Mouse (Mus musculus) liver, adult 10 weeks (tissue): Measurements from ENCODE around the gene Snapc4. TPM values are rescaled to one million over a fixed set of nuclear protein-coding genes. Genes with fewer than 3 reads are reported as not detected.

ENCODE experiments used
- polyA plus RNA-seq: library from polyadenylated mRNA; stranded (reverse); fragments of 350-450 nt; fragmentation: Illumina TruSeq; extraction: RNeasy Lipid Tissue Mini Kit (QIAGEN cat#74804); gene quantifications from one replicate; pipeline ENCODE4 v1.2.3, GENCODE M21; 2014; ENCODE audit warnings: low read depth, low replicate concordance

The Snapc4 gene
- polyA plus RNA-seq = 3.6 TPM

GRCm38 (mm10) chr2:26380131-26380771, at the start of gene Snapc4:
Gene Snapc4 (minus strand): TSS chr2:26380653.

DNA sequence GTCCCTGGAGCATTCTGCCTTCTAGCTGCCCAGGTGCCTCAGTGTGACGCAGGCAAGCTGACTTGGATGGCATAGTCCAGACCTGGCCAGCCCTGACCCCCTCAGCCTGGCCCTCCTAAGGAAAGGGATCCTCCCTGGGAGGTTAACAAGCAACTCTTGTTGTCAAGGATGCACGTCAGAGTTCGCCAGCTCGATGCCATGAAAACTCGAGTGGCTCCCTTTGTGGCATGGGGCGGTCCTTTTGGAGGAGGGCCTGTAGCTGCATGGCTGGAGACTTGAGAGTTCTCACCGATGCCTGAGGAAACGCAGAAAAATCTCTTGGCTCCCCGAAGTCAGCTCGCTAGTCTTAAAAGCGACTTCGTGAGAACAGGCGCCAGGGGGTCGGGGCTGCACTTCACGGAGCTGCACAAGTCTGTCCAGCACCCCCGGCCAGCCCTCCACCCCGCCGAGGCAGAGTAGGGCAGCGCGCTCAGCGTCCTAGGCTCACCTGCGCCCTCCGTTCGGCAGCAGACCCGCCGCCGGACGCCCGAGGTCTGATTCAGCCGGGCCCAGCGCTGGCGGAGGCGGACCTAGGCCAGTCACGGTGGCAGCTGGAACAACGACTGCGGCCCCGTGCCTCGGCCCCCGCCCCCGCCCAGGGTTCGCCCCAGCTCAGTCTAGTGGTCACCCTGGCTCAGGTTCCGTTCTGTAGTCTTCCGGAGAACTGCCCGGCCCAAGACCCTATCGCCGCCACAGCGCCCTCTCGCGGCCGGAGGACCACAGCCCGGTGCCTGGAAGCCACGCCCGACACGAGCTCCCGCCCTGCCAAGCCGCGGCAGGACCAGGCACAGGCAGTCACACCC, 28.3 kb upstream of the Snapc4 start, which contains the start of gene Inpp5e:
TSS of gene Inpp5e (minus strand) at position 689 of the 842 bp plus-strand sequence.

DNA sequence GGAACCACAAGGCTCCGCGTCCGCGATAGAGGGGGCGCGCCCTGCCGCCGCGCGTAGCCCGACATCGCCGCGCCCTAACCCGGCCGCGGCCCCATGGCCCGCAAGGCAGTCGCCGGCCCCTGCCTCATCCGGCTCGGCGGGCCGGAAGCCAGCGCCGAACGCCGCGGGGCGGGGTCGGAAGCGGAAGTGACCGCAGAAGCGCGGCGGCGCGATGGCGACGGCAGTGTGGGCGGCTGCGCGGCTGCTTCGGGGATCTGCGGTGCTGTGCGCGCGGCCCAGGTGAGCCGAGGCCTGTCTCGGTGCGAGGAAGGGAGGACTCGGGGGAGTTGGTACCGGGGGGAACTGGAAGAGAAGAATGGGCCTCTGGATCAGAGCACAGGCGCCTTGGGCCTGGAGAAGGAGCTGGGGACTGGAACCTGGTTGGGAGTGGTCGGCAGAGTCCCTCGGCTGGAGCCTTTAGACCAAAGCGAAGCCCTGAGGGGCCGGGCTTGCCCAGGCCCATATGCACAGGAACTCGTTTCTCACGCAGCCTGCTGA, 8.8 kb upstream of the Snapc4 start, which contains the start of the genes Entr1 and Pmpca:
TSS of gene Entr1 (minus strand) at position 163 of the 537 bp plus-strand sequence.
TSS of gene Pmpca (plus strand) at position 186 of the 537 bp plus-strand sequence.

GRCm38 (mm10) chr2:26360772-26361171, 19.7 kb downstream of the Snapc4 start, which contains the start of gene Card9:
Gene Card9 (minus strand): TSS chr2:26360918.

GRCm38 (mm10) chr2:26351358-26352290, 28.8 kb downstream of the Snapc4 start, which contains the start of gene Dnlz:
Gene Dnlz (minus strand): TSS chr2:26352110.

DNA sequence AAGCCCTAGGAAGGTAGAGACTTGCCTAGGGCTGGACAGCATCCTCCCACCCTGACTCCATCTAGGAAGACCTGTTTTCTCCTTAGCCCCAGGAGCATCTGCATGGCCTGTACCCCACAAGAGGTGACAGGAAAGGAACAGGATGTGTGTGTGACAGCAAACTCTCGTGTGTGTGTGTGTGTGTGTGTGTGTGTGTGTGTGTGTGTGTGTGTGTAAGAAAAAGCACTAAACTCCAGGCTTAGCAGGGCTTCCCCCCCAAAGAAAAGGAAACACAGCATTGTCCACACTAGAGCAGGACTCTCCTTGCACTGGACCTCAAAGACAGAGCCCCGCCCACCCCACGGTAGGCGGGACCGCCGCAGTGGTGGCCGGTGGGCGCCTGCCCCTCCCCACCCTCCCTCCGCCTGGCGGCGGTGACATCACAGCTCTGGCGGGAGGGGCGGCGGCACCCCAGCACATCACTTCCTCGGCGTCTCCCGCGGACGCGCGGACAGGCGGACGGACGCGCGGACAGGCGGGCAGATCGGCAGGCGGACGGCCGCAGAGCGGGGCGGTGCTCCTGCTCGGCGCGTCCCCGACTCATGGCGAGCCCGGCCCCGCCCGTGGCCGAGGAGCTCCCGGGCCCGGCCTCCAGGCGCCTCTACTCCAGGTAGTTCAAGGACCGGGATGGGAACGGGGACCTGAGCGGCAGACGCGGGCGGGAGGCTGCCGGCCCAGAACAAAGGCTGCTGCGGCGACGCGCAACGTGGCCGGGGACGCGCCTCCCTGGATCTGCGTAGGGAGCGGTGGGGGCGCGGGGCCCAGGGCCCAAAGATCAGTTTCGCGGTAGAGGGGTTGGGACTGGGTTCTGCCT, 65.2 kb downstream of the Snapc4 start, which contains the start of gene Gpsm1:
TSS of gene Gpsm1 (plus strand) at position 444 of the 853 bp plus-strand sequence.

Other genes with a start within 250 kb of the Snapc4 start
- gene Lhx3, start 172.4 kb downstream of the Snapc4 start, polyA plus RNA-seq = not detected
- 2.5 TPM for gene Qsox2, start 143.1 kb downstream of the Snapc4 start, polyA plus RNA-seq
- gene Ccdc187, start 86.1 kb downstream of the Snapc4 start, polyA plus RNA-seq = not detected
- gene Gpsm1, start 65.1 kb downstream of the Snapc4 start, polyA plus RNA-seq = 0.42 TPM
- gene Dnlz, start 28.5 kb downstream of the Snapc4 start, polyA plus RNA-seq = 1.2 TPM
- not detected for gene Card9, start 19.7 kb downstream of the Snapc4 start, polyA plus RNA-seq
- 17.3 TPM for gene Entr1, start 8.7 kb upstream of the Snapc4 start, polyA plus RNA-seq
- 60.6 TPM for gene Pmpca, start 8.7 kb upstream of the Snapc4 start, polyA plus RNA-seq
- 4.9 TPM for gene Inpp5e, start 28.6 kb upstream of the Snapc4 start, polyA plus RNA-seq
- 49.1 TPM for gene Sec16a, start 64.6 kb upstream of the Snapc4 start, polyA plus RNA-seq
- gene Notch1, start 136.0 kb upstream of the Snapc4 start, polyA plus RNA-seq = 1.0 TPM
- gene Egfl7, start 199.4 kb upstream of the Snapc4 start, polyA plus RNA-seq = 12.2 TPM
- not detected for gene Gm20532, start 206.0 kb upstream of the Snapc4 start, polyA plus RNA-seq
- gene Agpat2, start 223.8 kb upstream of the Snapc4 start, polyA plus RNA-seq = 29.5 TPM
- gene Fam69b, start 247.8 kb upstream of the Snapc4 start, polyA plus RNA-seq = not detected